Mouse (Mus musculus): ENCODE data around the gene Olfr1385. TPM values are rescaled to one million over a fixed set of nuclear protein-coding genes. Genes with fewer than 3 reads are reported as not detected.
"Not testable (repeated sequence)": the region's sequence is repeated elsewhere in the genome, so short reads cannot be mapped to it uniquely, and the experiment has no call there.

Olfr1385 gene
- not detected for total RNA-seq (2021)
- long read RNA-seq, experiment 1, result 0 reads
- long read RNA-seq, experiment 2, result 0 reads

DNA sequence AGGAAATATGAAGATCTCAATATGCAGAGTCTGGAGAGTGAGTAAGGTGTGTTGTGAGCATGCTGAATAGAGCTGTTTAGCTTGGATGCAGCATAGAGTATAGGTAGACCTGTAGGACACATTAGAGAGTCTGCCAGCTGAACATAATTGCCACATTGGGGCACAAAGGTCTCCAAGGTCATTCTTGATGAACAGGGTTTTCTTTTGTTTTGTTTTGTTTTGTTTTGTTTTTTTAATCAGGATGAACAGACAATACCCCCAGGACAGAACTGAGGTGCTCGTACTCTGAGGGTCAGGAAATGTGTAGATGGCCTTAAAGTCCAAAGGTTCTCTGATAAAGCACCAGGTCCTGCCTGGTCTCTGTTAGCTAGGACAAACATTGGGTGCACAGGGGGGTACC, at the start of gene Olfr1385:
Gene Olfr1385, plus strand, starts transcription at position 301 of the 400 bp plus-strand sequence.
- not testable (repeated sequence) for DNase-seq (ENCODE audit: low spot score in 2 of 2)

DNA sequence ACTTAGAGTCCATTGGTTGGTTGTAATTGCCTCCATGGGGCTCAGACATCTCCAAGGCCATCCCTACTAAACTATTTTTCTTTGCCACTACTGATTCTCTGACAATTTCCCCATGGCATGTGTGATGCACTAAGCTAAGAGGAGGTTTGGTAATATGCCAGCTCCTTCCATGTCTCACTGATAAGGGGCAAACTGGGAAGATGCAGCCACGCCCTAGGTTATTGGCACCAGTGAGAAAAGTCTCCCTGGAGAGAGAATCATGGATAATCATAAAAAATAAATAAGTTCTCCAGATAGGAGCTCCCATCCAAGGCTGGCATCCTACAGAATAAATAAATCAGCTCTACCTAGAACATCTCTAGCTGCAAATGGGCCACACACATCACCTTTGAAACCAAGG, 33.8 kb upstream of the Olfr1385 start, which contains the start of gene Olfr1387:
Gene Olfr1387, plus strand, starts transcription at position 301 of the 400 bp plus-strand sequence.
- DNase-seq (ENCODE audit: low spot score in 2 of 2), result no peak

DNA sequence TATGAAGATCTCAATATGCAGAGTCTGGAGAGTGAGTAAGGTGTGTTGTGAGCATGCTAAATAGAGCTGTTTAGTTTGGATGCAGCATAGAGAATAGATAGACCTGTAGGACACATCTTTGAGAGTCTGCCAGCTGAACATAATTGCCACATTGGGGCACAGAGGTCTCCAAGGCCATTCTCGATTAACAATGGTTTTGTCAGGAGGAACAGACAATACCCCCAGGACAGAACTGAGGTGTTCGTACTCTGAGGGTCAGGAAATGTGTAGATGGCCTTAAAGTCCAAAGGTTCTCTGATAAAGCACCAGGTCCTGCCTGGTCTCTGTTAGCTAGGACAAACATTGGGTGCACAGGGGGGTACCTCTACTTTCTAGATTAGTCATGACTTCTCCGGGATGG, 24.1 kb upstream of the Olfr1385 start, which contains the start of gene Olfr1386:
Gene Olfr1386, plus strand, starts transcription at position 301 of the 400 bp plus-strand sequence.
- not testable (repeated sequence) for DNase-seq (ENCODE audit: low spot score in 2 of 2)

DNA sequence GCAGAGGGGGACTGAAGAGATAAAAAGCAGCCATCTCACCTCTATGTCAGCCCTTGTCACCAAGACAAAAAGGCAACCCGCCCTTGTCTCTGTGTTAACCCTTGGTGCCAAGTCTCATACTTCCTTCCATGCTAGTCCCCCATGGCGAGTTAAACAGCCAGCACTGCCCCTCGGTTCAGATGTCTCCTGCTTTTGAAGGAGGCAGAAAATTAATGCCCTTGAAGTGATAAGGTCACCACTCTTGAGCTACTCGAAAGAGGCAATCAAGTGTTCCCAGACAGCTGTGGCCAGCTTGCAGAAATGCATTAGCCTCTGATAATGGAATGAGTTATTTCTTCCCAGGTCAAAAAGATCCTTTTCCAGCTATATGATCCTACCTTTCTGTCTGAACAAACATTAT, 2.9 kb upstream of the Olfr1385 start:
- no peak for DNase-seq (ENCODE audit: low spot score in 2 of 2)

DNA sequence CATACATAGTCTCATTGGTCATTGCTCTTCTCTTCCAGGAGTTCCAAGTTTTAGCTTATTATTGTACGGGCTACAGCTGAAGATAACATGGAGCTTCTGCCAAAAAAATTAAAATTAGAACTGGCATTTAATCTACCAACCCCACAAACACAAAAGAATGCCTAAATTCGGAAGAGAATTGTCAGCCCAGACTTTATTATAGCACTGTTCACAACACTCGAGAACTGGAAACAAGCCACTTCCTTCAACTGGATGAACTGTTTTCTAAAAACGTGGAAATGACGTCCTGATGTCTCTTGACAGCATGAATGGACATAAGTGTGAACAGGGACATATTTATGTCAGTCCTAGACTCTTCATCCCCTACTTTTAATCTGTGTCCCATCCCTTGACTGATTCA, 29.2 kb downstream of the Olfr1385 start:
- DNase-seq (ENCODE audit: low spot score in 2 of 2), result no peak

DNA sequence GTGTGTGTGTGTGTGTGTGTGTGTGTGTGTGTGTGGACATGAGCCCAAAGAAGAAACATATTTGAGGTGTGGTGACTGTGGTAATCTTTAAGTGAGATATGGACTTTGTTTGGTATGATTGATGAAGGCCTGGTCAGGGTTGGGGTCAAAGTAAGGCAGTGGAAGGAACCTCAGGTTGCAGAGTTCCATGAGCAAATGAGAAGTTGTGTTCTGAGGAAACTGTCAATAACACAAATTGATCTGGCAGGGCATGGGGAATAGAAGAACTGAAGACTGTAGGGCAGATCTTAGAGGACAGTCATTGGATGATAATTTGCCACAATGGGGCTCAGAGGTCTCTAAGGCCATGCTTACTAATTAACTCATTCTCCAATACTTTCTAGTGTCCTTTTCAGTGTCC, 30.5 kb downstream of the Olfr1385 start, which contains the start of gene Olfr1383:
Gene Olfr1383, plus strand, starts transcription at position 301 of the 400 bp plus-strand sequence.
- no peak for DNase-seq (ENCODE audit: low spot score in 2 of 2)

DNA sequence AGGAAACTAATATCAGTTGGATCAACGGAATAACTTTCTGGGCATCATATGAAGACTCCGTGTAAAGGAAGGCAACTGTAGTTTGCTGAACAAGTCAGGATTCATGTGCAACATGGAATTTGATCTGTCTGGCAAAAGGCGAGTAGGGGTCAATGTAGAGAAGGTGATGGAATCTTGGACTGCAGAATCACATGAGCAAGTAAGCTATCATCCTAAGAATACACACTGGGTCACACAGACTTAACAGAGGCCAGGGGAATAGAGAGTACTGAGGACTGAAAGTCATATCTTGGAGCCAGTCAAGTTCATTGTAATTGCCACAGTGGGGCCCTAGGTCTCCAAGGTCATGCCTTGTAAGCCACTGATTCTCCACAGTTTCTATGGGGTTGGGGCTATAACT, 39.1 kb downstream of the Olfr1385 start, which contains the start of gene Olfr1382:
Gene Olfr1382, plus strand, starts transcription at position 301 of the 400 bp plus-strand sequence.
- no peak for DNase-seq (ENCODE audit: low spot score in 2 of 2)

DNA sequence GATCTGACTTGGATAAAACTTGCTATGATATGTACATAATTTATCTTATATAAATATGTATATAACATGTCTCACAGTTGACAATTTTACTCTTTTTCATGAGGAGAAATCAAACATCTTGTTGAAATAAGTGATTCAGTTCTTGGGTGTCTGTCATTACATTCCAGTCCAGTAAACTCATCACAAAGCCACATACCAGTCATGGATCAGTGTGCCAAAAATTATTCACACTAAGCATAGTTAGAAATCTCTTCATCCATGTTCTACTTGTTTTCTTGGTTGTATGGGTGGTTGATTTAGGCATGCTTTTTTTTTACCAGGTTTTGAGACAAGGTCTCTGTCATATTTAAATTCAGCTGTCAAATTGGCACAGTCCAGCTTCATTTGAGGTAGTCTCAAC, 43.9 kb downstream of the Olfr1385 start:
- DNase-seq (ENCODE audit: low spot score in 2 of 2), result no peak

DNA sequence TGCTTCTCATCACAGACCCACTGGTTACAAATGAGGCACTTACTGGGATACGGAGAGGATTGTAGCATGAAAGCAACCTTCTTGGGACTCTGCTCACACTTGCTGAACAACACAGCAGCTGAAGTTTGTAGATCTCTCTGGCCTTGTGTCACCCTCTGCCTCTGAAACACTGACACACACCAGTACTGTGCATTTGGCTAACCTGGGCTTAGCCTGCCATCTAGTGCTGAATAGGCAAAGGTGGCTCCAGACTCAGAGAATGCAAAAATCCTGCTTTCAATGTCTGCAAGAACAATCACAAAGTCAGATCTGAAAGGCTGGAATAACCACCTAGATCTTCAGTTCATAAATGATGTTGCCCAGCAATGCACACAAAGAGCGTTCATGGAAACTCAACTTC, 47.8 kb downstream of the Olfr1385 start:
- DNase-seq (ENCODE audit: low spot score in 2 of 2), result not testable (repeated sequence)

DNA sequence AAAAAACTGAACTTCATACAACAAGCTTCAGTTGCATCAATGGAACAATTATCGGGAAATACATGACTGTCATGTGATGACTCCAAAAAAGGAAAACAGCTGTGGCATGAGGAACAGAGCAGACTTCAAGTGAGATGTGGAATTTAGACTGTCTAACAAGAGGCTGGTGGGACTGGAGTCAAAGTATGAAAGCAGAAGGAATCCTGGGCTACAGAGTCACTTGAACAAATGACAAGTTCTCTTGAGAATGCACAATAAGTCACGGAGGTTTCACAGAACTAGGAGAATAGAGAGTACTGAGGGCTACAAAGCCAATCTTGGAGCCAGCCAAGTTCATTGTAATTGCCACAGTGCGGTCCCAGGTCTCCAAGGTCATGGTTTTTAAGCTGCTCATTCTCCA, 54.3 kb downstream of the Olfr1385 start, which contains the start of gene Olfr1381:
Gene Olfr1381, plus strand, starts transcription at position 301 of the 400 bp plus-strand sequence.
- not testable (repeated sequence) for DNase-seq (ENCODE audit: low spot score in 2 of 2)

Other genes with a start within 250 kb of the Olfr1385 start
- gene Mgat1, start 244.9 kb upstream of the Olfr1385 start, total RNA-seq (2021), result 100 to 1,000 TPM; 104 to 109 TPM
- gene Olfr1393, start 210.8 kb upstream of the Olfr1385 start, total RNA-seq (2021), result under 1 TPM; 0.20 to 0.36 TPM
- gene Olfr1392, start 203.8 kb upstream of the Olfr1385 start, total RNA-seq (2021), result under 1 TPM in 1 of 2 experiments, not detected in 1; 0.20 TPM
- gene Olfr10, start 184.3 kb upstream of the Olfr1385 start, total RNA-seq (2021), result not detected
- not detected for gene Olfr1391, start 166.3 kb upstream of the Olfr1385 start, total RNA-seq (2021)
- not detected for gene Olfr1390, start 153.9 kb upstream of the Olfr1385 start, total RNA-seq (2021)
- not detected for gene Olfr1389, start 66.0 kb upstream of the Olfr1385 start, total RNA-seq (2021)
- gene Olfr1388, start 52.4 kb upstream of the Olfr1385 start, total RNA-seq (2021), result under 1 TPM; 0.14 to 0.17 TPM
- gene Olfr1387, start 33.7 kb upstream of the Olfr1385 start, total RNA-seq (2021), result not detected
- gene Olfr1386, start 24.0 kb upstream of the Olfr1385 start, total RNA-seq (2021), result not detected
- not detected for gene Olfr1384, start 17.7 kb downstream of the Olfr1385 start, total RNA-seq (2021)
- gene Olfr1383, start 30.6 kb downstream of the Olfr1385 start, total RNA-seq (2021), result not detected
- gene Olfr1382, start 39.2 kb downstream of the Olfr1385 start, total RNA-seq (2021), result not detected
- gene Olfr1381, start 54.4 kb downstream of the Olfr1385 start, total RNA-seq (2021), result not detected
- not detected for gene Olfr1380, start 67.8 kb downstream of the Olfr1385 start, total RNA-seq (2021)
- 10 to 100 TPM; 23.3 to 24.2 TPM for gene Flt4, start 120.2 kb downstream of the Olfr1385 start, total RNA-seq (2021)
- not detected for gene Scgb3a1, start 174.5 kb downstream of the Olfr1385 start, total RNA-seq (2021)
- gene Cnot6, start 223.7 kb downstream of the Olfr1385 start, total RNA-seq (2021), result 100 to 1,000 TPM in 1 of 2 experiments, 10 to 100 TPM in 1; 93.1 to 102 TPM